Mouse (Mus musculus): ENCODE measurements around the gene Gm5089.
"Not testable (repeated sequence)": the region's sequence is repeated elsewhere in the genome, so short reads cannot be mapped to it uniquely, and the experiment has no call there.

Gm5089 gene

DNA sequence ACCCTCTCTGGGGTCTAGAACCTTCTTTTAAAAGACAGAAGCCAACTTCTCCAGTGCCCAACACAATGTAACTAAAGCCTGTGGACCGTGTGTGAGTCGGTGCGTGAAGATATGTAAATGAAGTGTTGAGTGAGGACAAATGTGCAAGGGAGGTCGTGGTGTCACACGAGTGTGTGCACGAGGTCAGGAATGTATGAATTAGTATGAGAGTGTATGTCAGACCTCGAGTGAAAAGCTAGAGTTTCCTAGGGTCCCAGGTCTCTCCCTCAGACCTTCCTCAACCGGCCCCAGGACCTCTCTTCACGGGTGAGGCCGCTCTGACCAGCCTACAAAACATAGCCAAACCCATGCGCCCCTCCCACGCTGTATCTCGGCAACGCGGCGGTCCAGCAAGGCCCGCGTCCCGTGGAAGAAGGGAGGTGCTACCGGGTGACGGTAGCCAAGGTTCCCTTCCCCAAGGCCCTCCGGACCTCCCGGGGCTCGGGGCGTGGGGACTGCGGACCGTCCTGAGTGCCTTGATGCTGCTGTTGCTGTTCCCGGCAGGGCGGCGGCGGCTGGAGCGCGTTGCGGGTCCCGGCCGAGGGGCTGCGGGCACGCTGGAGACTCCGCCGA lies 12.3 kb upstream of the Gm5089 start:
- peak; percentile 90 for DNase-seq

DNA sequence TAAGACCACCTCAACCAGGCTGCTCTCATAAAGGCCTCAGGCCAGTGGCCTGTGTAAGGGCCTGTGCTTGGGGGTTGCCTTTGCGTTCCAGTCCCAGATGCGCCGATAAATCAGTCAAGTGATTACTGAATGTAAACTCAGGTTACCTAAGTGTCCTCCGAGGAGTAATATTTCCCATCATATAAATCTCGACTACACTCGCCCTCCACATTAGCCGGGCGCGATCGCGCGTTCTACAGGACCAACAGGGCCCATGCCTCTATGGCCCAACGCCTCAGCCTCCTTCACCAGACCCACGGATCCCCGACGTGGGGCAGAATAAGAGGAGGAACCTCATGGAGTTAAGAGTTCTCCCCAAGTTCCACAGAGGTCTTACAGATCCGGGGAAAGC lies 11.8 kb upstream of the Gm5089 start:
- DNase-seq: no peak

DNA sequence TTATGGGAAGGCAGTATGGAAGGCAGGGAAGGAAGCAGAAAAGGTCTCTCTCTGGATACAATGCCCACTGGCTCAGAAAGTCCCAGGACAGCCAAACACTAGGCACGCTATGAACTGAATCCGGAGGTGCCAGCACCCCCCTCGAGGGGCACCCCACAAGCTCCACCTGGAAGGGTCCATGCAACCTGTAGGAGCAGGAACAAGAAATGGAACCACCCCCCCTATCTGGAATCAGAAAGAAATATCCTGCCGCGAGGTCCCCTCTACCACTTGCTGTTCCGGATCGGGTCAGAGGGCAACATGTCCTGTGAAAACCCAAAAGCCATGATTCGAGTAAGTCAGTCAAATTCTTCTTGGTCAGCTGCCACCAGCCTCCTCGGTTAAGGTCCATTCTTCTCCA lies 11.1 kb upstream of the Gm5089 start:
- DNase-seq: no peak

DNA sequence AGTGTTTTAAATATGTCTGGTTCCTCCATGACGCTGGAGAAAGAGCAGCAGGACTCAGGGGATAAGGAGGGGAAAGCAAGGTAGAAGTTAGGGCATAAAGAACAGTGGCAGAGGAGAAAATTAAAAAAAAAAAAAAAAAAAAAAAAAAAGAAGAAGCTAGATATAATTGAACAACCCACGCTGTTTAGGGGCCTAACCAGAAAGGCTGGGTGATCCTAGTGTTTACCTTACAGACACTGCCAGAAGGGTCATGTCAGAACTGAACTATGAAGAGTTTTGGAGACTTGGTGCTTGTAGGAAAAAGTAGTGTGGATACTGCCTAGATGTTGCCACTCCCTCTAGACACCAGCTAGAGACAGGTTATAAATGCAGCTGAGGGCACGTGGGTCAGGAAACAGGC lies 10.6 kb upstream of the Gm5089 start:
- no peak for DNase-seq

DNA sequence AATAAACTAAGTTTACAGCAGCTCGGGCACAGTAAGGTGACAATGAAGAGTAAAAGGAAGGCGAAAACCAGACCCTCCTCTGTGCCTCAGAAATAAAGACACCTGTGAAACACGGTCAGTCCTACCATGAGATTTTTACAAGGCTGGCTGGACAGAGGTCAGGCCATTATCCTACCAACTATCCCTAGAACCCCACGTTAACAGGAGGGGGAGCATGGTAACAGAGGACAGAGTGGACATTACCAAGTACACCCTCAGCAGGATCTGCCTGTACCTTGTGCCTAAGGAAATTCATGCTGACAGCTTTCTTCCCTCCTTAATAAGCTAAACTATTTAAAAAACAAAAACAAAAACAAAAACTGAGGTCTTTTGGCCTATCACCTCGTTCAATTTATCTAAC lies 9.3 kb upstream of the Gm5089 start:
- no peak for DNase-seq

DNA sequence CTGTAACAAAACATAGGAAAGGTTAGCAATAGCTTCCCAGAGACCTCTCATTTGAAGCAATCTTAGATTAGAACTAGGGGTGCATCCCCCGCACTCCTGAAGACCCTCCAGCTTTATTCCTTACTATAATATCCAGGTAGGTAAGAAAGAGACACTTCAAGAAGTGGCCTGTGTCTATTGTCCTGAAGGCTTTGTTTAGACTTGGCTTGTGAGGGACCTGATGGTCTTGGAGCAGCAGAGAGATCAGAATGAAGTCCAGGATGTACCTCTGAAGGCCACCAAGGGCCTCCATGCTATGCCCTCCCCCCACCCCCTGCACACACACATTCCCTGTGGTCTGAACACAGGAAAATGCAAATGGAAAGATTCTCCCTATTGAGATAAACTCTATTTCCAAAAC lies 8.9 kb upstream of the Gm5089 start:
- DNase-seq: no peak

DNA sequence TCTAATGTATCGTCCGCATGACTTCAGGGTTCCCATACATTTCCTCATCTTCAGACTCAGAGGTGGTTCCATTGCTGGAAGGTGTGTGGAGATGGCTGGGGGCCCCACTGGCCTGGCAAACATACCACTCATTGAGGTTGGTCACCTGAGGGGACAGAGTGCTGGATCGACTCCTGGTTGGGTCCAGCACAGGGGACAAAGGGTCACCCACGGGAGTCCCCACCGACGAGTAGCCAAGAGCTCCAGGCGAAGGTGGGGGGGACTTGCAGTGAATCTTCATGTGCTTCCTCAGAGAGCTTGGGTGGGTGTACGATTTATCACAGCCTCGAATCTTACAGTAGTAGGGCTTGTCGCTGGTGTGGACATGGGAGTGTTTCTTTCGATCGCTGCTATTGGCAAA lies 8.4 kb upstream of the Gm5089 start:
- not testable (repeated sequence) for DNase-seq

DNA sequence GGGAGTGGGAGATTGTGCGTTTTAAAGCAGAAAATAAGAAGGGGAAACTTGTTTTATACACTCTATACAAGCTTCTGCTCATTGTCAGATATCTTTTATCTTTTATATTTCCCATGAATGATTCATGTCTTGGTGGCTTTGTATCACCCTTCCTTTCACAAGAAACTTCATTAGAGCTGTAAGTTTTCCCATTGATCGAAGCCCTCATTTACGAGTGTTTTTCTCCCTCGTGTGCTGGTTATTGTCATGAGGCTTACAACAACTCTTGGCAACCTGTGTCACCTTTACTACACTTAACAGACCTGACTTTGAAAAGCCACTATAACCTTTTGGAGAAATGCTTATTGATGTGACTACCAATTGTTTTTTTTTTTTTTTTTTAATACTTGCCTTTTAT lies 4.6 kb upstream of the Gm5089 start:
- no peak for DNase-seq

DNA sequence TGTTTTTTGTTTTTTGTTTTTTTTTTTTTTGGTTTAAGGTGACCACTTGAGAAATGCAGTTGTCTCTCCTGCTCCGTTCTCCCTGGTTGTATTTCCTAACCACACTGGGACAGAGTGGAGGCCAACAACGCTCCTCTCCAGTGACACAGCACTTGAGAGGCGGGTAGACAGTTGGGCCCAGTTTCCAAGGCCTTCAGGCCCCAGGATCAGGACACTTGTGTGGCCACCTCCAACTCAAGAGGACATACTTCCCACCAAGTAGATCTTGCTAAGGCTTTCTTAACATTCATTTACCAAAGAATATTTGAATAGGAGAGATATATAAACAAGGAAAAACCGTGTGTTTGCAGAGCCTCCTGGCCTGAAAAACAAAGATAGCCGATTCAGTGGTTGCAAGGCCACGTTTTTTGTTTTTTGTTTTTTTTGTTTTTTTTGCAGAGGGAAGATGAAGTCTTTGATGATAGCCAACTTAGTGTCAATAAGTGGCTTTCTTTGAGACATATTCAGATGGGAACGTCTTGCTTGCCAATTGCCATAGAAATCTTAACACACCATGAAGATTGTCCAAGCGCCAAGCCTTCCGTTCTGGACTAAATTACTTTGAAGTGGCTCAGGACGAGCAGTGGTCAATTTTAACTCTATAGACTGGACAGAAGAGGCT lies 4.1 kb upstream of the Gm5089 start:
- no peak for DNase-seq

DNA sequence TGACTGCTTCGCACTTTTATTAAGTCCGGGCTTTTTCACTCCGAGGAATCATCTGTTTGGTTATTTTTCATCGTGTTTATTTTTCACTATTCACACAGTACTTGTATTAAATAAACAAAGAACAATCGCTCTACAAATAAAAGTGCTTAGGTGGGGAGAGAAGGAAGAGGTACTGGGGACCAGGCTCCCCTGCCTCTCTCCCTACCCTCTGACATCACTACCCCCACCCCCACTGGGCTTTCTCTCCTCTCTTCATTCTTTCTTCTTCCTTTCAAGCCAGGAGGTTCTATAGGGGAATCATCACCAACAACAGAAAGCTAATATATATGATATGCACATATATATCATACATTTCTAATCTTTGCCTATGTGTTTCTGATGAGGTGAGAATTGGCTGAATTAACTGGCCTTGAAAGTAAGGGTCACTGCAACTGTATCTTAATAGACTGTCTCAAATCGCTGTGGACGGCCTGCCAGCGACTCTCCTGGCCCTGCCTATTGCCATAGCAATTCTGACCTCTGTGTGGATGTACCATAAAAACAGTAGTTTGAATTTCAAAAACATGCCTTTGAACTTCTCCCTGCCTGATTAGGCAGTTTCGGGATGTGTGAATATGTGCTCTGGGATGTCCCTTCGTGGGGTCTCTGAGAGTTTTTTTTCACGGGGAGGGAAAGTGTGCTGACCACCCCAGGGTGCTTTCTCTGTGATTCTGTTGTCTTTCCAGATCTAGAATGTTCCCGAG lies 3.3 kb upstream of the Gm5089 start:
- DNase-seq: no peak

DNA sequence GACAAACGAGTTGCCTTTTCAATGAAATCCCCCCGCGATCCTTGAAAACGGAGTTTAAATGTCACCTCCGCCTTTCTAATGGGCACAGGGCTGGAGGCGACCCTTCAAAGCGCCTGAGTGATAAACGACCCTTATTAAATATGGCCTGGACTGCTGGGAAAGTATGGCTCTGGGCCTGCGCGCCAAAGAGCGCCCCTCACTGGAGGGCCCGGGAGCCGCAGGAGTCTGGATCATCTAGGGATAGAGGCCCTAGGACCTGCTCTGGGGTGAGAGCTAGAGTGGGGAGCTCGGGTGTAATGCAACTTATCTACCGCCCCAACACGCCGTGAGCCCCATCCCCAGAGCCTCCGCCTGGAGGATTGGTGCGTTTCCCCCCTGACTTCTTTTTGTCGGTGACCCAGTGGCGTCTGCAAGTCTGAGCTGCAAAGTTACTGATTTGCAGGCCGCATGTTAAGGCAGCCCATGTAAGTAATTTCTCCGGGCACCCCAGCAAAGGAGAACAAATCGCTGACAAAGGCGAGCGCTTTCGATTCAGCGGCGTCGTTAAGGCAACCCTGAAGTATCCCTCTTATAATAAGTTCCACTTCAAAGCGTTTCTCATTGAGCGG lies 2.6 kb upstream of the Gm5089 start:
- DNase-seq: no peak

DNA sequence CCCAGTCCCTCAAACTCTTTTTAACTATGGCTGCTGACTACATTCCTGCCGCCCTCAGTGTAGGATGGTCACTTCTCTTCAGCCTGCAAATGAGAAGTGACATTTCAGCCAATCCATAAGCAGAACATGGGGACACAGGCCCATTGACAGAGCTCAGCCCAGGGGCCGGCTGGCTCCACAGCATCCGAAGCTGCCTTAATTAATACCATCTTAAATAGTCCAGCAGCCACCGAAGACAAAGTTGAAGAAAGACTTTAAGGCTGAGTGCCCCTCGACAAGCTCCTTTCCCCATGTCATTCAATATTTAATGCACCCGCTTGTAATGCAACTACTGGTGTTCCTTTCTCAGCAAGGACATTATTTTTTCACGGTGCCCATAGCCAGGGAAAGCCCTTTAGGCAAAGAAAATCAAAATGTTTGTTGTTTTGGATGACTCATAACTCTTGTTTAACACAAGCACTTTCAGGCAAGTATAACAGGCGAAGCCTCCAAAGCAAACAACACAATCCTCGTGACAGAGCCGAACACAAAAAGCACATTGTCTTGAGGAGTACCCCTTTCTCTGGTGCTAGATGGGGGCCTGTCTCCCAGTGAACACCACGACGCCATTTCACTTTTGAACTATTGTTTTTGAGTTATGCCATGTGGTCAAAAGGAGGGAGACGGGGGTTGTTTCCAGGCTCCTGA lies 1.9 kb upstream of the Gm5089 start:
- no peak for DNase-seq

DNA sequence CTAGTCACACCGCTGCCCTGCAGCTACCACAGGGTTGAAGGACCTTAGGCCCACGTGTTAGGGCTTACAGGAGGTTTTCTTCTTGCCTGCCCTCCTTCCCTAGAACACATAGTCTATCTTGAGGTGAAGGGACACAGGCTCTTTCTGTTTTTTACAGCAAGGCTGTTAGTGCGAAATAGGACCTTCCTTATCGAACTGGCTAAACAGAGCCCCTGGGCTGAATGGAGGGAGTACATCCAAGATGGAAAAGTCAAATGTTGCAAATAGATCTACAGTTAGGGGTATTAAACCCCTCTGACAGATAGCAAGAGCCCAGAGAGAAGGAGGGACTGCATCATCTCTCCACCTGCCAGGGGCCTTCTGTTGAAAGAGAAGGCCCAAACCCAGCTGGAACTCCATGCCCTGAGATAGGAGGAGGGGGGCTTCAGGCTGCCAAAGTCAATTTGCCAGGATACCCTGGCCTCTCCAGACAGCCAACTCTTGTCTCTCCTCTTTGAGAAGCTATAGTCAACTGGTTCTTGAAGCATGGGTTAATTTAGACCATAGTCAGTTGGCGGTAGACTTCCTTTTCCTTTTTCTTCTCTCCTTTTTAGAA lies 733 bp upstream of the Gm5089 start:
- no peak for DNase-seq

DNA sequence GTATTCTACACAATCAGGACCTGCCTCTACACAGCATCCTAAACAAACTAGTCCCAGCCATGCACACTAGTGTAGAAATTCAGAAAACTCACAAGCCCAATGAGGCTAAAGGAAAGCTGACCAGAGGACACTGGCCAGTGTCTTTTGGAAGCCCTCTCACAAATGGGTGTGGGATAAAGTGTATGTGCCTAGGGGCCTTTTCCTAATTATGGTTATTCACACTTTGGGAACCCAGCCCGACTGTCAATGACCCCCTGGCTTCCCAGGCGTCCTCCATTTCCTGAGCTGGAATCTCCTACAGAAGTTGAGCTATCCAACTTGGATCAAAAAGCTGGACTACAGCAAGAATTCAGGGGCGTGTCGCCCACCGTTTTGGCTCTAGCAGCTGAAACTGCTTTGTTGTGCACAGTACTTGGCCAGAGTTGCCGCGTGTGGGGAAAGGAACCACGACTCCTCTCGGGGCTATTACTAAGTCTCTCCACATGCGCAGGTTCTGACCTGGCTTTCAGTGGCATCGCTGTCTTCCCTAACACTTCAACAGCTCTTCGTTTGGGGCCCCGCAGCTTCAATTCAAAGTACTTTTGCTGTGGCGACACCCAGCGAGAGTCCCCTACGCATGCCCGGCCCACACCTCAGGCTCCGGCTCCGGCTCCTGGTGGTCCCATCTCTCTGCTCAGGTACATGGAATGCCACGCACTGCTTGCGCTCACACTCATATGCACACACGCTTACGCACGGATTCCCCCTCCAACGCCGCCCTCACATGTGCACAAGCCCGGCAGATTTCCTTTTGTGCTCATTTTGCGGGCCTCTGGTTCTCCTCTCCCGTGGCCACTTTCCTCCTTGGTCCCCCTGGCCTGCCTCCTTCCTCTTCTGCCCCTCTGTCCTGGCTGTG lies 1.1 kb downstream of the Gm5089 start:
- no peak for DNase-seq

DNA sequence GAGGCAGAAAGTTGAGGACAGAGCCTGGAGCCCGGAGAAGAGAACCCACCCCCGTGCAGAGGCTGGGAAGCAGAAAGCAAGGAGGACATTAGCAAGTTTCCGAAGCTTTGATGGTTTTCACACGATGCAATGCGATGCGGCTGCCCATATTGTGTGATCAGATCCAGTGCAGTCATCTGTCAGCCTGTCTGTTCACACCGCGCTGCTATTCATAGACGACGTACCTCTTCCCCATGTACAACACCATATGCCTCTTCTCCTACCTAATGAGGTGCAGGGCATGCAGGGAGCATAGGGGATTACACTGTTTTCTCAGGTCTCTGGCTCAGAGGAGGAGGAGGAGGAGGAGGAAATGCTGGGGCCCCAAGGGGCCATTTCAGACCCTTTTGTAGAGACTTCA lies 14.1 kb downstream of the Gm5089 start:
- DNase-seq: peak; percentile 17

DNA sequence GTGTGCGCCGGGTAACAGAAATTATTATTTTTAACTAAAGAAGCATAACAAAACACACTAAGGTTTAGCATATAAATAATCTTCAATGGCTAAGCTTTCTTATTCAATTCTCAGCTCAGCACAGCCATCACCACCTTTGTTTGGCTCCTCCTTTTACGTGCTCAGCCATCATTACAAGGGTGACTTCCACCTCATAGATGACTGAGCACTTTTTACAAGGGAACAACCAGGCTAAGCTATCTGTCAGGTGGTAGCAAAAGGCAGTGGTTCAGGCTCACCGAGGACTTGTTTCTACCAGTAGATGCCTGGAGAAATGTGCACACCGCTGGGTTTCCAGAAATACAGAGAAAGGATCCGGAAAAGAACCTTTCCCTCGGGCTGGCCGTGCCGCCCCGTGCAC lies 16.9 kb downstream of the Gm5089 start:
- no peak for DNase-seq

DNA sequence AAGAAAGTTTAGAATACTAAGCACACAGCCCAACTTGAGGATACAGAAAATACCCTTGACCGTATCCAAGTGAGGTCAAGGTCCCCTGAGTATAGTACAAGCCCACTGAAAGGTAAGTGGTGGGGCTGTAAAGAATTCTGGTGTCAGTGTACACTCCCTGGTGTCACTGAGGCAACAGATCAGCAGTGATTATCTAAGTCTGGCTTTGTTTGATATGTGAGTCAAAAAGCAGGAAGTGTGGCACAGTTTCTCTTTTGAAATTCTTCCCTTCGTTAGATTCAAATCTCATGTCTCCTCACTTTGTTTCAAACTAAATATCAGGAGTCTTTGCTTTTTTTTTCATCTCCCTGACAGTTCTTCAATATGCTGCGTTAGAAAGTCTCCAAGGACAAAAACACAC lies 18.4 kb downstream of the Gm5089 start:
- DNase-seq: no peak

DNA sequence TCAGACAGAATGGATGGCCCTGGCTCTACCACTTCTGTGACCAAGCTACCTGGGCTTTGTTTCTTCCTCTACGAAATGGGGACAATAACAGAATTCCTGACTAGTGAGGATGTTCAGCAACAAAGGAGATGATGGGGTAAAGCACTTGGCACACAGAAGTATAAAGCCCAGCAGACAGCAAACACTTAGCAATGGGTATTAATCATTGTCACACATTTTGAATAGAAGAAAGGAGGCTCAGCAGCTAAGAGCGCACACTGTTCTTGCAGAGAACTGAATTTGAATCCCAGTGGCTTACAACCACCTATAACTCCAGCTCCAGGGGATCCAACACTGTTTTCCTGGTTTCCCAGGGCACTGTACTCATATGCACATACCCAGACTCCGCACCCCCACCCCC lies 23.3 kb downstream of the Gm5089 start:
- DNase-seq: no peak

DNA sequence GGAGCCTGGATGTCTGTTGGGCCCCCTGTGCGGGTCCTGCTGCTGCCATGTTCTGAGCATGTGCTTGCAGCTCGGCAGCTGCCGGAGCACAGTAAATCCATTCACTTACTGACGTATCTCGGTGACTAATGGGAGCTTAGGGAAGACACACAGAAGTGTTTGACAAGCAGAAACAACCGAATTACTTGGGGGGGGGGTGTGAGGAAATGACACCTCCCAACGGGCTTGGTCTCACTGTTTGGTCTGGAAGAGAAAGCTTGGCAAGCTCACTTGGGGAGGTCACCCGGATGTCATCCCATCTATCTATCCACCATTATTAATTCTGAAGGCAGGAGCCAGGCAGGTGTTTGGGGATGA lies 23.7 kb downstream of the Gm5089 start:
- DNase-seq: no peak

DNA sequence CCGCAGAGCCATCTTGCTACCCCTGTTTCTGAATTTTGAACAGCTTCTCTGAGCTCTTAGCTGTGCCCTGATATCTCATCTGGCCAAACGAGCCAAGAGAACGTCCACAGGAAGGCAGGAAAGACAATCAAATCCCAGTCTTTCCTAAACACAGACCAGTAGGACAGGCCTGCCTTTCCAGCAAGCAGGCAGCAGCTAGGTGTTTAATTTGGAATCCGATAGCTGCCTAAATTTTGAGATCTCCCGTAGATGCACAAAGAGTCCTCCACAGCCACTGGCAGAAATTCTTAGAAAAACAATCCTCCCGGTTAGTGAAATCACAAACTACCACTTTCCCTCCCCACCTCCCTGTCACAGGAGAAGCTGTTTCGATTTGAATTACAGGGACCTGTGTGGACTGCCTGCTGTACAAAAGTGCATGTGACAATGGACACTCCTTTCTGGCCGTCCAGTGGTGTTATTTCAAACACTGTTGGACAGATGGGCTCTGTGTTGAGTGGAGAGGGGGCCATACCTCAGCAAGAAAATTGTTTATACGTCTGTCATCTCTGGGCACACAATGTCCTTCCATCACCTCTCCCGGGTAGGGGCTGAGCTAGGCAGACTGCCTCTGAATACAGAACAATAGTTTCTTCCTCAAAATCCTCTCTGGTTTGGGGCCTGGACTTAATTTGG lies 24.2 kb downstream of the Gm5089 start:
- DNase-seq: no peak

DNA sequence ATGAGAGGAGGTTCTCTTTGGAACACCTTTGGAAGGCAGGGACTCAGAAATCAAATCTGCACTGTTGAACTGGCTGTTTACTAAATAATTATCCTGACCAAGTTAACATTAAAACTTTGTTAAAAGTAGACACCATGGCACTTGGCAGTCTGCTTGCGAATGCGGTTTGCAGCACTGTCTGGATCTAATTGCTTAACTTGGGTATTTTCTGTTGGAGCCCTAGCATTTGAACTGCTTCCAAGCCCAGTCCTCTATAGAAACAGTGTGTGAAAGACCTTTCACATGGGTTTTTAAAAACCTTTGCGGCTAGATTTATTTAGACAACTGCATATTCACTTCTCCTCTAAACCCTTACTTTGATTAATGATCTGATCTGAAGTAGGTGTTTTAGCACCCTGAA lies 26.5 kb downstream of the Gm5089 start:
- no peak for DNase-seq

All from heart, adult 11 months (tissue).